Mouse (Mus musculus) bone marrow, adult 2 months (tissue): Measurements from ENCODE around the gene Dthd1. TPM values are rescaled to one million over a fixed set of nuclear protein-coding genes. Genes with fewer than 3 reads are reported as not detected.

ENCODE experiments used
- H3K27ac ChIP-seq: fragments of 200-500 bp; 2 replicates; pipeline ENCODE4 v1.5.1; 2012; ENCODE audit warnings: low read depth, mild to moderate bottlenecking, control low read depth, inconsistent platforms, low read length; ENCODE audit not compliant: control insufficient read depth, poor library complexity, insufficient read depth
- H3K4me1 ChIP-seq: fragments of 200-500 bp; 2 replicates; pipeline ENCODE4 v1.6.1; 2011; ENCODE audit warnings: low read length; ENCODE audit not compliant: control insufficient read depth, insufficient read depth
- H3K4me3 ChIP-seq: fragments of 200-500 bp; replicated peaks from 2 replicates; pipeline ENCODE3; 2011; ENCODE audit warnings: mild to moderate bottlenecking, low read depth, low read length, control low read depth; ENCODE audit not compliant: control insufficient read depth
- CTCF ChIP-seq: fragments of 200-500 bp; IDR thresholded peaks from 2 replicates; pipeline ENCODE4 v1.5.1; 2011; ENCODE audit warnings: low read length, control low read depth; ENCODE audit not compliant: control insufficient read depth, insufficient read depth
- POLR2A ChIP-seq: fragments of 200-500 bp; IDR thresholded peaks from 2 replicates; pipeline ENCODE4 v1.6.1; 2011; ENCODE audit warnings: low read depth, mild to moderate bottlenecking, control low read depth, low read length, borderline replicate concordance; ENCODE audit not compliant: control insufficient read depth
- WGBS: fragments of 180-500 bp; shearing (Covaris S2); methylation state at CpG from one replicate; pipeline ENCODE4 v1.1.7; 2018; 5-methylcytosine and 5-hydroxymethylcytosine counted together
- polyA plus RNA-seq: library from polyadenylated mRNA; stranded (reverse); fragments of >200 nt; gene quantifications from 2 replicates; pipeline ENCODE4 v1.2.4, GENCODE M21; 2011; ENCODE audit warnings: low replicate concordance; ENCODE audit not compliant: missing spikeins, insufficient read depth, insufficient read length

Gene Dthd1
- polyA plus RNA-seq, 1 experiment, result not detected

DNA sequence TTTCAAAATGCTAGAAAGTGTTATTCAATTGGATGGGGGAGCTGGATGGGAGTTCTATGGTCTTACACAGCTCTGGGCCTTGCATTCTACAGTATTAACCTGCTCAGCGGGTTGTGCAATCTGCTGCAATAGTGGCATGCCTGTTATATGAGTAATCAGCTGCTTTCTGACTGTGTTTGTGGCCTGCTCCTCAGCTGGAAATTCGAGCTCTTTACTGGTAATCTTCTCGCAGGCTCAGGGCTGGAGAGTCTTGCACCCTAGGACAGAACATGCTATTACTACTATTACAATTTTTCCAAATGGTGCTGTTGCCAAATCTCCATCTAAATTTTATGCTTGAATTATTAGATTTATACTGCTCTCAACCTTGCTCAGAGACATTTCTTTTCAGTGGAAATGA lies 26.8 kb upstream of the Dthd1 start:
- no peak overlapping the region for H3K4me3 ChIP-seq
- no peak for TF ChIP-seq POLR2A
- TF ChIP-seq CTCF, result no peak
- no peaks in the 10 kb centered on the region for H3K4me1 ChIP-seq
- WGBS, result 64% methylated on average over 3 of the region's 3 CpGs
- no peak overlapping the region for H3K27ac ChIP-seq

DNA sequence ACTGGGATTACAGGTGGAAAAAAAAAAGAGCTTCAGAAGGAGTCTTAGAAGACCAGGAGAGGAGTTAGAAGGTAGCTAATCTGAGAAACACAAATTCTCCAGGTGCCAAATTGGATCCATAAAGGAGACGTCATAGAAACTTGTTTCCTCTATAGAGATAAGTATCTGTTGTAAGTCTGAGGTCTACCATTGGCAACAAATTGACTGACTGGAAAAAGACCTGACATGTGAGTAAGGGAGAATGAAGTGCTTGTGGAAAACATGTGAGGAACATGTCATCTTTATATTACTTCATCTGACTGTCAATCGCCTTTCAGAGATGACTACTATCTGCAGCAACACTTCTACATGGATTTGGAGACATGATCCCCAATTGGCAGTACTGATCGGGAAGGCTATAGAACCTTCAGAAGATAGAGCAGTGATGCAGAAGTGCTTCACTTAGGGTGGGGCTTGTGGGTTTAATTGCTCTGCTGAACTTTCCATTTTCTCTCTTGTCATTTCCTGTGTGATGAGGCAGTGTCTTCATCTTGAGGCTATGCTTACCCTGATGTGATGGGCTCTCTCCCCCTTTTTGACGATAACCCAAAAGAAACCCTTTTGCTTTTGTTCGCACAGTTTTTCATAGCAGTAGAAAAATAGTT lies 22.6 kb upstream of the Dthd1 start:
- no peak overlapping the region for H3K27ac ChIP-seq
- 80% methylated on average over 5 of the region's 5 CpGs for WGBS
- no peak overlapping the region for H3K4me3 ChIP-seq
- no peak for TF ChIP-seq POLR2A
- TF ChIP-seq CTCF, result no peak
- no peaks in the 10 kb centered on the region for H3K4me1 ChIP-seq

- TF ChIP-seq POLR2A (no peak), CTCF (no peak)
- 80% methylated on average over 1 of the region's 1 CpGs for WGBS
- no peaks in the 10 kb centered on the region for H3K4me1 ChIP-seq
- H3K4me3 ChIP-seq, result no peak overlapping the region
- no peak overlapping the region for H3K27ac ChIP-seq
Measured at GRCm38 (mm10) chr5:62792776-62793175, 20.8 kb upstream of the Dthd1 start.

DNA sequence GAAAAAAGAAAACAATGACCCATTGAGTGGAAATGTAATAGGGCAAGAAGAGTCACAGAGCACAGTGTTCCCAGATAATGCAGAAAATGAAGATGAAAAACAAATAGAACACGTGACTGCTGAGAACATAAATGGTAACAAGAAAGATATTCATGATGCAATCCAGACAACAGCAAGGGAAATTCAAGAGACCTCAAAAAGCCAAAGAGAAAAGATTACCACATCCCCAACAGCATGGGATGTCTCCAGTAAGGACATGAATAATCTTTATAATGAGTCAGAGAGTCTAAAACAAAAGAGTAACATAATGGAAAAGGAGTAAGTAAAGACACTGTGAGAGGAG lies 420 bp downstream of the Dthd1 start:
- TF ChIP-seq CTCF, result no peak
- no peak for TF ChIP-seq POLR2A
- no peak overlapping the region for H3K27ac ChIP-seq

GRCm38 (mm10) chr5:62815741-62816140 lies 2.1 kb downstream of the Dthd1 start:
- WGBS, result 0% methylated on average over 1 of the region's 1 CpGs
- TF ChIP-seq CTCF (no peak), POLR2A (no peak)
- Histone ChIP-seq H3K4me1 (no peaks in the 10 kb centered on the region), H3K4me3 (no peak overlapping the region), H3K27ac (no peak overlapping the region)

More for the DNA sequence above, 420 bp downstream of the Dthd1 start:
- Histone ChIP-seq H3K4me1 (no peaks in the 10 kb centered on the region), H3K4me3 (no peak overlapping the region)
- 53% methylated on average over 1 of the region's 1 CpGs for WGBS

GRCm38 (mm10) chr5:62819567-62819966 lies 5.9 kb downstream of the Dthd1 start:
- TF ChIP-seq POLR2A (no peak), CTCF (no peak)
- WGBS, result 66% methylated on average over 2 of the region's 2 CpGs
- no peak overlapping the region for H3K27ac ChIP-seq
- no peaks in the 10 kb centered on the region for H3K4me1 ChIP-seq
- H3K4me3 ChIP-seq, result no peak overlapping the region

DNA sequence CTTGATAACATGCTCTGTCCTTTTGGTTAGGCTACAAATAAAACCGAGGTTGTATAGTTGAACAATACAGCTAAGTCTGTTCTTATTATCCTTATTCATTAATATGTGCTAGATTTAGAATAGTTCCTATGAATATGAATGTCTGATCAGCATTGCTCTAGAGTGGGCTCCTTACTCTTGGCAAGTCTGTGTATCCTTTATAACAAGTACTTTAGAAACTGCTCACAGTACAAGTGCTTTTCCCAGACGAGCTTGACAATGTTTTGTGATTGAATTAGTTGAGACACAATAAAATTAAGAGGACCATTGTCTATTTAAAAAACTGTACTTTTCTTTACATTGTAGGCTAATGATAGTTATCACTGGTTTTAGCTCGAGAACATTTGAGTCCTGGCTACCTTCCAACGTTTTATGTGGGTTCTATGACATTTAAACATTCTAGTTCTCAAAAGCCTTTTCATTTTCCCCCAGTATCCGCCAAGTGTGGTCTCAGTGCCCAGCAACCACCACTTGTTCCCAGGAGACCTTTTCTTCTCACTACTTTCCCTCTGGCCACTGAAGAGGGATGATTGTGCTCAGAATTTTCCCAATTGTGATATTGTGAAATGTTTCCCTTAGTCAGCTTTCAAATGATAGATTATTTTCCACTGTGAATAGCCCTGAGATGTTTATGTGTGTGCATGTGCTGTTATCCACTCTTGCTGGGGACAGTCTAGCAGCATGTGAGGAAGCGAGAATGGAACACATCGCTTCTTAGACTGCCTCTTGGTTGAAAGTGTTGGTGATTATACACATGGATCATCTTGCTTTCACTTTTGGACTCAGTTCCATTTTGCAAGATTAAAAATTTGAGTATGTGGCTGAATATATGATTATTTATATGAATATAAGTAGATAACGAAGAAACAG lies 7.0 kb downstream of the Dthd1 start:
- no peaks in the 10 kb centered on the region for H3K4me1 ChIP-seq
- TF ChIP-seq CTCF, result no peak
- no peak for TF ChIP-seq POLR2A
- 70% methylated on average over 8 of the region's 8 CpGs for WGBS
- no peak overlapping the region for H3K27ac ChIP-seq
- H3K4me3 ChIP-seq, result no peak overlapping the region

DNA sequence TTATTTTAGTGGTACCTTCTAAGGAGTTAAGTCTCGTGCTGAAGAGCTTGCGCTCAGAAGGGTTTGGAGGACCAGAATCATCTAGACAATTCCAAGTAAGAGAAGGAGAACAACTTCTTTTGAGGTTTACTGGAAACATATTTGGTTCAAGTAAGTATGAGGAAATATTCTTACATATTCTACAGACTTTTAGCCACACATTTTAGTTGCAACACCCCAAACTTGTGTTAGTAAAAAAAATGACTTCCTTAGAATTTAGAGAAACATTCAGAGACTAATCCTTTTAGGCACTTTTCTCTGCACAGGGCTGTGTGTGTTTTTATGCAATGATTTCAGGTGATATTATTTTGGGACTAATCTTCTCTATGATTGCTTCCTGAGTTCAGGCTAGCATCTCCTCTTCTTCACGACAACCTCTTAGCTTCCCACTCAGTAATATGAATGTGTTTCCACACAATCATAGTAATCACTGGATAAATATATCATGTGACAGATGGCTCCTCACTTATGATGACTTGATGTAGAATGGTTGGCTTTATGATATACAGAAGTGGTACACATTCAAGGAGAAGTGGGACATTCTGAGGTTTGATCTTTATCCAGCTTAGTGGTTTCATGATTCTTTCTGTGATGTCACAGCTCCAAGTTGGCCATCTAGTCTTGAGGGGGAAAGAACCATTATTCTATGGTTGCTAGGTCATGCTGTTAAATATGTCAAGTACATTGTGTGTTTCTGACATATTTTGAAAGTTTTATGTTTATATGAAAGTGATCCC lies 29.5 kb downstream of the Dthd1 start:
- 51% methylated on average over 3 of the region's 3 CpGs for WGBS
- no peak for TF ChIP-seq CTCF
- TF ChIP-seq POLR2A, result no peak
- Histone ChIP-seq H3K4me1 (no peaks in the 10 kb centered on the region; the same call in 1 of the 2 replicates), H3K27ac (no peak overlapping the region), H3K4me3 (no peak overlapping the region)
